Comparison of ENCODE assay signal across 9 mouse cellular contexts in the genomic region with DNA sequence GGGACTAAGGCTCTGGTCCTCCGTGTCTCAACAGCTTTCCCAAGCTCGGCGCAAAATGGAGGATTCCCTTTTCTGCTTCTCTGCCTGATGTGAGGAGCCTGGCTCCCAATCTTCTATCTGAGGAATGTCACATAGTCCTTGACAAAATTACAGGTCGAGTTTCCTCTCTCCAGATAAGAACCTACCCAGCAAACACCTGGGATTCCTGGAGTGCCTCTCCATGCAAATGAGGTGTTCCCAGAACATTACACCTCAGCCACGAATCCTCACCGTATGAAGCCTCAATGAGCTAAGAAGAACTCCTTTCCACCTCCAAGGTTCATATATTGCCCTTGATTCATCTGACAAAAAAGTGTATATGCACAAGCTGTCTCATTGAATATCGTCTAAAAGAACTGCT. TPM values are rescaled to one million over a fixed set of nuclear protein-coding genes. Genes with fewer than 3 reads are reported as not detected.
DNase-seq lines count a peak whose midpoint lies in the region; ATAC-seq and TF ChIP-seq lines count a peak whose summit lies in the region.
"Had no signal": no experiment of that assay in that cellular context is flagged by ENCODE, and none has a peak within 500 bp of the region (broad histone marks: within the 10 kb centered on the region; RNA-seq: fewer than 3 reads in every experiment).

No protein-coding gene starts in this region.

- H3K27ac ChIP-seq in cerebellum, adult 2 months (ENCODE audit: insufficient read depth, low read length), result no peak overlapping the region
- no peak overlapping the region for H3K27ac ChIP-seq in hindbrain, embryonic 13.5 days
- H3K27ac ChIP-seq: macrophage had no signal

- H3K4me2 ChIP-seq in hindbrain, embryonic 13.5 days, result peak overlapping the region; percentile 68

- TF ChIP-seq POLR2A in cerebellum, adult 2 months (IDR thresholded peaks at IDR 0.05; ENCODE audit: borderline replicate concordance, insufficient read depth, low read length), result no peak

- no peaks in the 10 kb centered on the region for H3K36me3 ChIP-seq in hindbrain, embryonic 13.5 days

- no peak for DNase-seq in cerebellum, adult 2 months
- no peak for DNase-seq in cerebellum, adult 9-11 months
- DNase-seq in ES-CJ7 (ENCODE audit: low read depth, low spot score) (peak; percentile 43), MN1 (ENCODE audit: low spot score) (no peak)
- DNase-seq in lung, postnatal 25 days (ENCODE audit: low spot score), result peak; percentile 46
- DNase-seq in spleen, adult 18-20 months, result no peak
- no peak for DNase-seq in adrenal gland, postnatal 25 days

- peak overlapping the region; percentile 64 for H3K4me3 ChIP-seq in cerebellum, adult 2 months (replicated peaks; ENCODE audit: insufficient read depth, low read depth, low read length)
- peak overlapping the region; percentile 44 for H3K4me3 ChIP-seq in hindbrain, embryonic 13.5 days

- 56% methylated on average over 7 of the region's 7 CpGs for WGBS in cerebellum, adult 2 months
- 43% methylated on average over 7 of the region's 7 CpGs for WGBS in hindbrain, embryonic 13.5 days

- peak overlapping the region; percentile 67 for H3K9ac ChIP-seq in hindbrain, embryonic 13.5 days

- no peaks in the 10 kb centered on the region for H3K9me3 ChIP-seq in hindbrain, embryonic 13.5 days

- no peaks in the 10 kb centered on the region for H3K4me1 ChIP-seq in cerebellum, adult 2 months (ENCODE audit: control insufficient read depth, insufficient read depth, low read length)
- peaks cover 12% of the 10 kb centered on the region for H3K4me1 ChIP-seq in hindbrain, embryonic 13.5 days (replicated peaks)

- no peak for TF ChIP-seq CTCF in cerebellum, adult 2 months (IDR thresholded peaks at IDR 0.05; ENCODE audit: borderline replicate concordance, insufficient read depth, low read depth, low read length)

- no peak for ATAC-seq in hindbrain, embryonic 13.5 days (ENCODE audit: low FRiP score)

- no peaks in the 10 kb centered on the region for H3K27me3 ChIP-seq in cerebellum, adult 2 months (ENCODE audit: control insufficient read depth, insufficient read depth, low read length)
- no peaks in the 10 kb centered on the region for H3K27me3 ChIP-seq in hindbrain, embryonic 13.5 days

RNA-seq across cellular contexts. Expression of gene Chrna1, which starts 19.7 kb away (rescaled TPM):
- polyA plus RNA-seq in cerebellum, adult 2 months (2012; rRNA removed), result 0.03 and 0.08 TPM in 2 replicates
- polyA plus RNA-seq in hindbrain, embryonic 13.5 days (2015; fragmentation: Nextera tagmentation; extraction: Ambion mirVana), result 0.40 and 0.45 TPM in 2 replicates
- not detected in 2 replicates for total RNA-seq in adrenal gland, postnatal 25 days (2021)
- polyA plus RNA-seq: macrophage had no signal

RNA-seq across cellular contexts. Expression of gene Wipf1, which starts 30.9 kb away (rescaled TPM):
- 6.1 and 7.2 TPM in 2 replicates for polyA plus RNA-seq in cerebellum, adult 2 months (2012; rRNA removed)
- polyA plus RNA-seq in hindbrain, embryonic 13.5 days (2015; fragmentation: Nextera tagmentation; extraction: Ambion mirVana), result 2.3 and 2.5 TPM in 2 replicates
- 14.9 and 17.0 TPM in 2 replicates for total RNA-seq in adrenal gland, postnatal 25 days (2021)

Comparison
In these comparisons a context has a peak if more than half of its experiments do, and no peak if none do; other contexts are left out.
1. DNase-seq: peak in ES-CJ7 (single experiment) and lung, postnatal 25 days (single experiment); none in cerebellum, adult 2 months (0 of 2), cerebellum, adult 9-11 months (single experiment), spleen, adult 18-20 months (0 of 2), MN1 (single experiment) and adrenal gland, postnatal 25 days (single experiment).